Mouse (Mus musculus): ENCODE measurements around the gene Slc30a5. TPM values are rescaled to one million over a fixed set of nuclear protein-coding genes. Genes with fewer than 3 reads are reported as not detected.
"Not testable (repeated sequence)": the region's sequence is repeated elsewhere in the genome, so short reads cannot be mapped to it uniquely, and the experiment has no call there.

Gene Slc30a5
- polyA plus RNA-seq (2017; shearing (Covaris generic)): 10 to 100 TPM; 11.8 to 17.7 TPM

DNA sequence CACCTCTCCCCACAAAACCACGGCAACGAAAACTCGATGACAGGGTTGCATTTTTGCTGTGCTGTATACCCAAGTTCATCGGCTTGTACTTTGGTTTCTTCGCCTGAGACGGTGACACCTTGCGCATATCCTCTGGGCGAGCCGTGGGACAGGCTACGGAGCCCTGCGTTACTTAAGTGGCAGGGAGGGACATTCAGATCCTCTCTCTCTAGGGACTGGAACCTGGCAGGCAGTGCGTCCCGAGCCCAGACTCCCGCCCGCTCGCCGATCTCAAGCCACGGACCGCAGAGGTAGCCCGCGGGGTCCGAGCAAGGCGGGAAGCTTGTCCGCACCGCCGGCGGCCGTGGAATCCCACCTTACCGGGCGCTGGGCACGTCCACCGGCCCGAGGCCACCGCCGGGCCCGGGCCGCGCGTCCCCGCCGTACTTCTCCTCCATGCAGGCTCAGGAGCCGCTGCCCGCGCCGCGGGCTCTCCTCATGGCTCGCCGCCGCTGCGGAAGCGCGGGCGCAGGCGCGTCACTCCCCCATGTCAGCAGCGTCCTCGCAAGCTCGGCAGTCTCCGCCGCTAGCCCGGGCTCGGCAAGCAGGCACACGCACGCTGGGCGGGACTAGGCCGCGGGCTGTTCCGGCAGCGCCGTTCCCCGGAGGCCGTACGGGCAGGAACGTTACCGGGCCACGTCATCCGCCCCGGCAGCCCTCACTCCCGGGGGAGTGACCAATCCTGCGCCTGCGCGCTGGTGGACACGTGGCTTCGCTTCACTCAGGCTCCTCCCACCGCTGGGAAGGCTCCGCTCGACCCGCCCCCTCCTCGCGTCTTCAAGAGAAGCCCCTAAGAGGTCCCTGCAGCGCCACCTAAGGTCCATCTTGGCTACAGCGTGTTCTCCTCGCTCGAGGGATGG, at the start of gene Slc30a5:
Gene Slc30a5, minus strand, starts transcription at position 687 of the 899 bp plus-strand sequence.
- peak; percentile 93 for ATAC-seq

- no peak for ATAC-seq
Measured at GRCm38 (mm10) chr13:100881944-100882343, 48.7 kb upstream of the Slc30a5 start.

- no peak for ATAC-seq
Measured at GRCm38 (mm10) chr13:100879806-100880205, 46.6 kb upstream of the Slc30a5 start.

DNA sequence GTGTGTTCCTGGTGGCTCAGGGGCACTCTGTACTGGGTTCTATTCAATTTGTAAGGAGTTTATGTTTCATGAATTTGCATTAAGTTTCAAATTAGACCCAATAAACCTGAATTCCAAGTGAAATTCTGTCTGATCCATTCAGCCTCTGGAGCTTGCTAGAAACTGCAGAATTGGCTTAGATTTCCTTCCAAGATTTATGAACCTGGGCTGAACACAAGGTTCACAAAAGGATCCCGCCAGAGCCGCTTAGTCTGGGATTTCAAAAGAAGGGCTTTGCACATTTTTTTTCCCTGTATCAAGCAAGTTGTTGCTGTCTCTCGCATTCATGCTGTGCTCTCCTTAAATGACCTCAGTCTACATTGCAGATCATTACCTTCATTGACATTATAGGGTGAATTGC, 46.1 kb upstream of the Slc30a5 start:
- ATAC-seq: no peak

DNA sequence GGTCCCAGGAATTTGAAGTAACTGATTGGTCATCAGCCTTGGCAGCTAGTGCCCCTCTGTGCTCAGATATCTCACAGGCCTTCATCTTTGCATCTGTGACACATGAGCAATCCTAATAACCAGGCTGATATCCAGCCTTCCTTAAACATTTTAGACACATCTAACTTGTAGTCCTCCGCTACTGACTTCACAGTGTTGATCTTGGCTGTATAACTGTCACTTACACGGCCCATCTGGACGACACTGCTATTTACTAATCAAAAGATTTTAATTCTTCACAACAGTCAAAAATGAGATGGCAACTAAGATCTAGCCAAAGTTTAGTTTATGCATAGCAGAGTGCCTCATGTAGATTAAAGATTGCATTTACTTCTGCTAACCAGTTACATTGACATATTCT, 45.0 kb upstream of the Slc30a5 start:
- no peak for ATAC-seq

GRCm38 (mm10) chr13:100877703-100878102, 44.5 kb upstream of the Slc30a5 start:
- ATAC-seq: no peak

DNA sequence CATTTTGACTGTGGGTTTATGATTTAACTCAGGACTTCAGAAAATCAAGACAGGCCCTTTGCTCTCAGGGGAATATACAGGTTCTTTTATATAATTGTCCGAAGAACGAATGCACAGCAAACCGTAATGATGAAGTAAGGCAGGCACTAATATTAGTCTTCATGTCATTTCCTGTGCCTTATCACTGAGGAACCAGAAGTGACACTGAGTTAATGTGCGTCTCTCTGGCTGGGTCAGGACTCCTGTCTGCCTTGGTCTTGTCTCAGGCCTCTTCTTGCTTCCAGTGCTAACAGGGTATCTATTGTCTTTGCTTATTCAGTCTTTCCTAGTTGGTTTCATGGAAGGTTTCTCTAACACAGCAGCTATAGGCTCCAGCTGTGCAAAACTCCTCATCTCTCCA, 41.9 kb upstream of the Slc30a5 start:
- no peak for ATAC-seq

- ATAC-seq: no peak
Measured at GRCm38 (mm10) chr13:100874588-100874987, 41.4 kb upstream of the Slc30a5 start.

- ATAC-seq: no peak
Measured at GRCm38 (mm10) chr13:100873530-100873929, 40.3 kb upstream of the Slc30a5 start.

DNA sequence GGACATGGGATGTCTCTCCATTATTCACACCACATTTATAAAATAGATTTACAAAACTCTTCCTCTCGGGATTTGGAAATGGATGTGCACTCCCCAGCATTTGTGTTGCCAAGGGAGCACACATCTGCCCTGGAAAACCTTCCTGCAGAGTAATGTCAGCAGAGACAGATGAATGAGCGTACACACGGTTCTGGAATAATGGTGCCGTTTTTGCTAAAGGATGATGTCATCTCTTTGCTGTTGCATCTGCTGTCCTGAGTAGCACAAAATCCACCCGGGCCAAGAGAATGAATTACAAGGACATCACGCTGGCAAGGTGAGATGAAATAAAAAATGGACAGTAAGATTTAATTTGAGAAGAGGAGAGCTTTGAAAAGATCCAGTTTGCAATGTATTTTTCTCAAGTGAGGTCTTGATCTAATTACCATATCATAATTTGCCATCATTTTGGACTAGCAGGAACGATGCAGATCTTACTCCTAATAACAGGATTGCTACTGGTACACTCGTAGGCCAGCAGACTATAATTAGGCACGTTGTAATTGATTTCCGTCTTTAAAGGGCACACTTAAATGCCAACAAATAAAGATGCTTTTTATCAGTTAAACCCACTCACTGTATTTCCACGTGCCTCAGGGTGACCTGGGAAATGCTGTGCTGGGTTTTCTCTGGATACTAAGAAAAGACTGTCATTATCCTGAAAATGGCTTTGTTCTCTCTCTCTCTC, 38.4 kb upstream of the Slc30a5 start:
- ATAC-seq: no peak

GRCm38 (mm10) chr13:100869813-100870212, 36.6 kb upstream of the Slc30a5 start:
- no peak for ATAC-seq

DNA sequence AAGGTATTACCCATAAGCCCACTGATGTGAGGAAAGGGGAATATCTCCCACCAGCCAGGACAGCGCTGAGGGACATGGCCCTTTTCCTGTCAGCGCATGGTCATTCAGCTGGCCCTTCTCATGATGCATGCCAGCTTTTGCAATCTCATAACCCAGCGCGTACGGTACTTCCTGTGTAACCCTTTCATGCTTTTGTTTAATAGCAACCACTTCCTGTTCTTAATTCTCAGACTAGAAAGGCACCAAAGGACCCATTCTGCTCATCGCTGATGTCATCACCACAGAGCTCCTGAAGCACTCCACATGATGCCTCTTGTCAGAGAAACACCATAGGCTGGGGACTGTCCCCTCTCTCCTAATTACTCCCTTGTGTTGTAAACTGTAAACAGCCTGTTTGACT, 33.1 kb upstream of the Slc30a5 start:
- peak; percentile 98 for ATAC-seq

DNA sequence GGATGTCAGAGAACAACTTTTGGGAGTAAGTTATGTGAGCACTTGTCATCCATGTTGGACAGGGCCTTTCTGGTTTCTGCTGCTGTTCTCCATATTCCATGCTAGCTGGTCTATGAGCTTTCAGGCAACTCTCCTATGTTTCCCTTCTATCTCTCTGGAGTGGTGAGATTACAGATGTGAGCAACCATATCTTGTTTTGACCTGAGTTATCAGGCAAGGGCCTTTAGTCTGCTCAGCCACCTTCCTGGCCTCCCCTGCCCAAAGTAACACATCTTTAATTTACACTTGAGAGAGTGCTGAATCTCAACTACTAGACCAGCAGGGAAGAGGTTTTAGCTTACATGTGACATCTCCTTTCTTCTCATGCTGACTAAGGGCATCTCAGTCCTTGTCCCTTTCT, 32.5 kb upstream of the Slc30a5 start:
- no peak for ATAC-seq

DNA sequence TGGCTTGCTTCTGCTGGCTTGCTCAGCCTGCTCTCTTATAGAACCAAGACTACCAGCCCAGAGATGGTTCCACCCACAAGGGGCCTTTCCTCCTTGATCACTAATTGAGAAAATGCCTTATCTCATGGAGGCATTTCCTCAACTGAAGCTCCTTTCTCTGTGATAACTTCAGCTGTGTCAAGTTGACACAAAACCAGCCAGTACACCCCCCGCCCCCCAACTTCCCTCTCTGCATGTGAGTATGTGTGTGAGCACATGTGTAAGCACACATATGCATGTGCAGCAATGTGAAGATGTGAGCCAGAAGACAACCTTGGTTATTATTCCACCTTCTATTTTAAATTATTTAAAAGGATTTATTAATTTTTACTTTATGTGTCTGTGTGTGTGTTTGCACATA, 30.7 kb upstream of the Slc30a5 start:
- ATAC-seq: not testable (repeated sequence)

DNA sequence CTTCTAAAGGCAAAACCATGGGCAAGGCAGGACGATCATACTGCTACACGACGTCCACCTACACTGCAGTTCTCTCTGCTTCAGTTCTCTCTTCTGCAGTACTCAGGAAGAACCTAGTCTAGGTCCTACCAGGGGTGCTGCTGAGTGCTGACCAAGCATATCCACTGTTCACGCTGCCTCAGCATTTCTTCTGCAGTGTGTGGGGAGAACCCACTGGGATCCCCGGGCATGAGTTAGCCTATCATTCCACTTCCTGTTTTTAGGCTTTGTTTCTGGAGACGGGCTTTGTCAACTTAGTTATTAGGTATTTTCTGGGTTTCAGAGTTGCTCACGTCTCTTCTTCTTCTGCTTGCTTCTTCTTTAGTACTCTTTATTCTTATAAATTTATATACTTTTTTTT, 25.9 kb upstream of the Slc30a5 start:
- no peak for ATAC-seq

DNA sequence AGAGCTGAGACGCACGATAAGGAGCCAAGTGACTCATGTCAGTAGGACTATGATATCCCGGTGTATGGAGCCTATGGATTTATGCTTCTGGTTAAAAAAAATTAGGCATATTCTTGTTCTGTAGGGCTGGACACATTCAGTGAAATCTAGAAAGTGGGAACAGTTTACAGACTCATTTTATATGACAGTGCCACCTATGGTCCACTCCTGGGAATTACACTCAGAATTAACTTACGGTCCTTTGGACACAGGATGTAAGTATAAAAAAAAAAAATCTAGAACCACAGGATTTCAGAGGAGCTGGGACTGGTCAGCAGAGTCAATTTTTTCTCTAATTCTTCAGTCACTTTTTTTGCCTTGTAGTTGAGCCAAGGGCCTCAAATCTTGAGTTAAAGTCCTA, 20.9 kb upstream of the Slc30a5 start:
- peak; percentile 87 for ATAC-seq

DNA sequence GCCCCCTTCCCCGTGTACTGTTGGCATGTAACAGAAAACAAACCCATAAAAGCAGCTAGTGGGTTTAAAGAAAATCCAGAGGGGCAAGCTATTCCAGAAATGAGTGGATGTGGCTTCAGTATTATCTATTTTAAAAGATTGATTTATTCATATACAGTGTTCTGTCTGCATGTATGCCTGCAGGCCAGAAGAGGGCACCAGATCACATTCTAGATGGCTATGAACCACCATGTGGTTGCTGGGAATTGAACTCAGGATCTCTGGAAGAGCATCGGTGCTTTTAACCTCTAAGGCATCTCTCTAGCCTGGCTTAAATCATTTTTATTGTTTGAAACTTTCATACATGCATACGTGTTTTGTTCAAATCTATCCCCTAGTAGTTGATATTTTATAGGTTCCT, 19.9 kb upstream of the Slc30a5 start:
- ATAC-seq: peak; percentile 31

DNA sequence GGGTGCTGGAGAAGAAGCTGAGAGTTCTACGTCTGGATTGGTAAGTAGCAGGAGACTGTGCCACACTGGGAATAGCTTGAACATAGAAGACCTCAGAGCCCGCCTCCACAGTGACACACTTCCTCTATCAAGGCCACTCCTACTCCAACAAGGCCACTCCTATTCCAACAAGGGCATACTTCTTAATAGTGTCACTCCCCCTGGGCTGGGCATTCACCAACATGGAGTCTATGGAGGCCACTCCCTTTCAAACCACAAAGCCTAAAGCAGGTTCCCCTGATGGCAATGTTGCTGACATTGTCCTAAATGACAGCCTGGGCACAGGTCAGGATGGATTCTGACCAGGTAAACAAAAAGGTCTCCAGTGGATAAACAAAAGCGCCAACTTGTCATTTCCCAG, 15.9 kb upstream of the Slc30a5 start:
- ATAC-seq: no peak

DNA sequence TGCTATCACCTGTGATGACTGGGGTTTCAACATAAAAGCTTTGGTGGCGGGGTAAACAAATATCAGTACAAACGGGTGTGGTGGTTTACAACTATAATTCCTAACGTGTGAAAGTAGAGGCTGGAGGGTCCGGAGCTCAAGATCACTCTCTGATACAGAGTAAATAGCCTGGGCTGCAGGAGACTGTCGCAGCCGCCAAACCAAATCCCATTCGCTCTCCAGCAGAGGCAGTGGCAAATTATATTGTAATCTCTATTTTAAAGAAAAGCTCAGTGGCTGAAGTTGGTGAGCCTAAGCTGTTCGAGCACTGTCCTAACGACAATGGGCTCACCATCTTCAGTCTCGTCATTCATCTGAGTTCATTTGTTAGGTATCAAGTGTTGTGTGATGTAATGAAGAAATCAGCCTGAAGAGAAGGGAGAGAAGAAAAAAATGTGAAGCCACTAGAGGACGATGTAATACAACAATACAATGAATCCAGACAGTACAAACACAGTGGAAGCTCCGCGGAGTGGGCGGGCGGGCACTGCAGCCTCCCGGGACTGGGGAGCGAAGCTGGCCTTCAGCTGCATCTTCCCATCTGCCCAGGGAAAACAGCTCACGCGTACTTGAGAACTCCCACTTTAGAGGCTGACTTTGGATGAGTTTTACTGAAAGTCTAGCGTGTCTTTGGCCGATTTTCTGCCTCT, 13.8 kb upstream of the Slc30a5 start:
- no peak for ATAC-seq

- no peak for ATAC-seq
Measured at GRCm38 (mm10) chr13:100846254-100846653, 13.0 kb upstream of the Slc30a5 start.

GRCm38 (mm10) chr13:100843944-100844343, 10.7 kb upstream of the Slc30a5 start:
- no peak for ATAC-seq

DNA sequence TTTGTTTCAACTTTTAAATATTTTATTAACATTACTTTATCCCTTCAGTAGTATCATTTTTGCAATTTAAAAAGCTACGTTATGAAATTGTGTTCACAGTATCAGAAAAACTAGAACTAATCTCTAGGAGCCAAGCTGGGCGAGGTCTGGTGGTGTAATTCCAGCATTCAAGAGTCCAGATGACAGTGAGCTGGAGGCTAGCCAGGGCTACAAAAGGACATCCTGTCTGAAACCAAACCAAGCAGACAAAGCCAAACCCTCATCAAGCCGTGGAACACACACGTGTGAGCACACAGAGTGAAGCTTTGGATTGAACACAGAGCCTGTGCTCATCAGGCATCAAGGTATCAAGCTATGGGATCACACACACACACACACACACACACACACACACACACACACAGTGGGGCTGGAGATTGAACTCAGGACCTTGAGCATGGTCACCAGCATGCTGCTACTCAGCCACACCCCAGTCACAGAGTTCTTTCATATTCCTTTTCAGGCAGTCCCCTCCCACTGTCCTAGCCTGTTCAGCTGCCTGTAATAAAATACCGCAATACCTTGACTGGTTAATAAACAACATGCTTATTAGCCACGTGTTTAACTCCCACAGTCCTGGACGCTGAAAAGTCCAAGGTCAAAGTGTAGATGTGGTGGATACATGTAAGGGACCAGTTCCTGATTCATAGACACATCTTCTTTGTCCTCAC, 9.9 kb upstream of the Slc30a5 start:
- no peak for ATAC-seq

GRCm38 (mm10) chr13:100841741-100842140, 8.5 kb upstream of the Slc30a5 start:
- no peak for ATAC-seq

Data from CD4-positive, CD25-positive, alpha-beta regulatory T cell, adult 4 months (primary cell).